In genomic region chr9:55404256-55404655, GRCm38 (mm10) we compare ENCODE assay signal across 15 mouse cellular contexts.
A peak's percentile ranks its signal among the peaks of the same experiment; 100 is the strongest.
DNase-seq lines count a peak whose midpoint lies in the region; TF ChIP-seq lines count a peak whose summit lies in the region.
"Had no signal": no experiment of that assay in that cellular context is flagged by ENCODE, and none has a peak within 500 bp of the region (broad histone marks: within the 10 kb centered on the region; RNA-seq: fewer than 3 reads in every experiment).

No protein-coding gene starts in this region.

- no peak overlapping the region for H3K9ac ChIP-seq in CH12.LX (ENCODE audit: insufficient read depth, low read depth)
- H3K9ac ChIP-seq: embryonic facial prominence, embryonic 13.5 days; forebrain, embryonic 13.5 days; forebrain, postnatal 0 days; heart, embryonic 12.5 days had no signal

- H3K27ac ChIP-seq in CH12.LX (ENCODE audit: insufficient read depth, low read depth), result no peak overlapping the region
- H3K27ac ChIP-seq: embryonic facial prominence, embryonic 13.5 days; forebrain, embryonic 13.5 days; heart, adult 2 months had no signal

- no peak for TF ChIP-seq RAD21 in CH12.LX (IDR thresholded peaks at IDR 0.05; ENCODE audit: low read depth, low read length)

- no peaks in the 10 kb centered on the region for H3K9me3 ChIP-seq in CH12.LX (replicated peaks; ENCODE audit: low read length)
- H3K9me3 ChIP-seq: embryonic facial prominence, embryonic 13.5 days; forebrain, embryonic 13.5 days; heart, embryonic 12.5 days had no signal

- dilution Hi-C loops in CH12.LX (cut with MboI; ENCODE audit: extremely low pct_ligation_motif_present, extremely low pct_unique_long_range_greater_than_20kb, low sequenced_read_pairs), result no loop called here

- no peak overlapping the region for H3K4me2 ChIP-seq in CH12.LX (ENCODE audit: insufficient read depth, low read depth, poor library complexity, severe bottlenecking)
- H3K4me2 ChIP-seq: embryonic facial prominence, embryonic 13.5 days; forebrain, embryonic 13.5 days; heart, embryonic 12.5 days had no signal

- peaks cover 10% of the 10 kb centered on the region for H3K27me3 ChIP-seq in CH12.LX (replicated peaks)
- H3K27me3 ChIP-seq: embryonic facial prominence, embryonic 13.5 days; forebrain, embryonic 13.5 days had no signal

- no peaks in the 10 kb centered on the region for H3K79me2 ChIP-seq in CH12.LX (replicated peaks; ENCODE audit: control insufficient read depth, extremely low read depth, insufficient read depth, poor library complexity, severe bottlenecking)

- no peak overlapping the region for H3K4me3 ChIP-seq in CH12.LX (replicated peaks in 1 of 3; ENCODE audit: low read depth in 2 of 3, low read length in 2 of 3, poor library complexity in 1 of 3)
- H3K4me3 ChIP-seq: embryonic facial prominence, embryonic 13.5 days; forebrain, embryonic 13.5 days; heart, adult 2 months; heart, embryonic 12.5 days had no signal

- no peak for TF ChIP-seq EP300 in CH12.LX (IDR thresholded peaks at IDR 0.05; ENCODE audit: low read length)

- no peak for TF ChIP-seq CTCF in CH12.LX (conservative IDR thresholded peaks at IDR 0.05 in 1 of 2, IDR thresholded peaks at IDR 0.05 in 1 of 2; ENCODE audit: low read depth in 2 of 2, low read length in 2 of 2)

- no peak for TF ChIP-seq POLR2A in CH12.LX (IDR thresholded peaks at IDR 0.05; ENCODE audit: low read depth, low read length)

- H3K36me3 ChIP-seq in CH12.LX (replicated peaks in 1 of 2; ENCODE audit: control insufficient read depth in 1 of 2, insufficient read depth in 1 of 2, low read length in 1 of 2), result no peaks in the 10 kb centered on the region
- H3K36me3 ChIP-seq: embryonic facial prominence, embryonic 13.5 days; heart, embryonic 12.5 days had no signal

- DNase-seq in adrenal gland, postnatal 10 days, result peak; percentile 60
- no peak for DNase-seq in adrenal gland, adult 18-20 months (ENCODE audit: low spot score in 2 of 2)
- DNase-seq in CH12.LX (ENCODE audit: extremely low read depth), result no peak
- peak; percentile 63 for DNase-seq in adrenal gland, postnatal 14 days
- peak; percentile 25 for DNase-seq in lung, postnatal 36 days
- DNase-seq in thymus, postnatal 0 days (ENCODE audit: low spot score), result no peak
- DNase-seq in embryo, embryonic 10 days (ENCODE audit: low spot score), result no peak
- DNase-seq: cerebellum, adult 2 months; cerebellum, postnatal 14 days; forebrain, postnatal 0 days; gastrocnemius, postnatal 14 days; heart, adult 2 months had no signal

- in situ Hi-C loops in CH12.LX (cut with MboI; ENCODE audit: low pct_ligation_motif_present, low pct_unique_long_range_greater_than_20kb, low sequenced_read_pairs), result no loop called here

- peaks cover 2 to 33% of the 10 kb centered on the region in 2 experiments; a peak in 2 of 4 replicates for H3K4me1 ChIP-seq in CH12.LX (ENCODE audit: control insufficient read depth in 1 of 2, insufficient read depth in 2 of 2)

TF ChIP-seq in CH12.LX, 34 proteins besides CTCF, POLR2A, EP300 and RAD21:
- TF ChIP-seq ETS1 (conservative IDR thresholded peaks at IDR 0.05; ENCODE audit: low read depth, low read length), result peak; percentile 26; the same call in 1 of the 2 replicates
- TF ChIP-seq TCF12 (IDR thresholded peaks at IDR 0.05; ENCODE audit: low read depth, low read length), result 0 out of 2 replicates have a peak, but pooled peaks have one; percentile 44
- TF ChIP-seq NRF1 (IDR thresholded peaks at IDR 0.05; ENCODE audit: low read depth, low read length), result no peak

Comparison
In these comparisons a context has a peak if more than half of its experiments do, and no peak if none do; other contexts are left out.
1. DNase-seq: peak in adrenal gland, postnatal 10 days (single experiment), adrenal gland, postnatal 14 days (single experiment) and lung, postnatal 36 days (single experiment); none in adrenal gland, adult 18-20 months (0 of 2), CH12.LX (single experiment), thymus, postnatal 0 days (single experiment) and embryo, embryonic 10 days (single experiment).